Mouse (Mus musculus) CH12.LX (cell line): ENCODE data around the gene Lif. TPM values are rescaled to one million over a fixed set of nuclear protein-coding genes. Genes with fewer than 3 reads are reported as not detected.

Experiments used
- DNase-seq: peaks from one replicate; pipeline ENCODE4 v3.0.0-alpha.2; 2013; ENCODE audit errors: extremely low read depth
- H3K27ac ChIP-seq: 2 replicates; pipeline ENCODE4 v1.5.1; 2012; ENCODE audit warnings: low read depth, mild to moderate bottlenecking, control low read depth, moderate library complexity; ENCODE audit not compliant: insufficient read depth
- H3K27me3 ChIP-seq: replicated peaks from 2 replicates; pipeline ENCODE3; 2012; ENCODE audit warnings: inconsistent platforms
- H3K36me3 ChIP-seq, 2 experiments: replicated peaks in 1 of 2; 2 replicates each; pipeline versions ENCODE3 to v1.6.1; 2012; ENCODE audit warnings: inconsistent platforms in 1 of 2, low read length in 1 of 2, mild to moderate bottlenecking in 1 of 2, mixed read lengths in 1 of 2, moderate library complexity in 1 of 2; ENCODE audit not compliant: control insufficient read depth in 1 of 2, insufficient read depth in 1 of 2
- H3K4me1 ChIP-seq, 2 experiments: 2 replicates each; pipeline ENCODE4 v1.6.1; 2012; ENCODE audit warnings: inconsistent platforms in 1 of 2, moderate library complexity in 1 of 2; ENCODE audit not compliant: insufficient read depth in 2 of 2, control insufficient read depth in 1 of 2
- H3K4me2 ChIP-seq: 2 replicates; pipeline ENCODE4 v1.6.1; 2012; ENCODE audit warnings: low read depth, mild to moderate bottlenecking, control low read depth; ENCODE audit not compliant: poor library complexity, insufficient read depth, severe bottlenecking
- H3K4me3 ChIP-seq, 3 experiments: fragments of 150-350 bp in 1 of 3; sonication (generic) in 1 of 3; replicated peaks in 1 of 3; 2 replicates each; pipeline versions ENCODE3 to v1.5.1; 2011 to 2012; ENCODE audit warnings: low read depth in 2 of 3, low read length in 2 of 3, mild to moderate bottlenecking in 2 of 3, moderate library complexity in 2 of 3, control low read depth in 1 of 3, improper control_type of control experiment in 1 of 3, inconsistent platforms in 1 of 3, mixed read lengths in 1 of 3; ENCODE audit not compliant: poor library complexity in 1 of 3
- H3K79me2 ChIP-seq: replicated peaks from 2 replicates; pipeline ENCODE4 v1.6.1; 2012; ENCODE audit warnings: mild to moderate bottlenecking, moderate library complexity; ENCODE audit not compliant: control insufficient read depth, poor library complexity, insufficient read depth, severe bottlenecking; ENCODE audit errors: extremely low read depth
- H3K9ac ChIP-seq: 2 replicates; pipeline ENCODE4 v1.6.1; 2012; ENCODE audit warnings: low read depth, mild to moderate bottlenecking, control low read depth, moderate library complexity; ENCODE audit not compliant: insufficient read depth
- H3K9me3 ChIP-seq: replicated peaks from 2 replicates; pipeline ENCODE3; 2012; ENCODE audit warnings: low read length, inconsistent platforms, mixed read lengths
- CHD1 ChIP-seq: IDR thresholded peaks from 2 replicates; pipeline ENCODE4 v1.6.1; 2012; ENCODE audit warnings: low read depth, low read length, improper control_type of control experiment, inconsistent platforms
- E2F4 ChIP-seq: IDR thresholded peaks from 2 replicates; pipeline ENCODE4 v1.6.1; 2011; ENCODE audit warnings: low read depth, low read length, improper control_type of control experiment; ENCODE audit not compliant: insufficient replicate concordance
- ELF1 ChIP-seq: IDR thresholded peaks from 2 replicates; pipeline ENCODE4 v1.6.1; 2014; ENCODE audit warnings: low read depth, mild to moderate bottlenecking, inconsistent platforms, low read length, improper control_type of control experiment
- EP300 ChIP-seq: IDR thresholded peaks from 2 replicates; pipeline ENCODE4 v1.6.1; 2011; ENCODE audit warnings: low read length, improper control_type of control experiment
- IRF4 ChIP-seq: IDR thresholded peaks from 2 replicates; pipeline ENCODE4 v1.6.1; 2014; ENCODE audit warnings: low read depth, mild to moderate bottlenecking, inconsistent platforms, low read length, improper control_type of control experiment
- JUN ChIP-seq: IDR thresholded peaks from 2 replicates; pipeline ENCODE4 v1.6.1; 2011; ENCODE audit warnings: low read depth, mild to moderate bottlenecking, low read length, improper control_type of control experiment, moderate library complexity; ENCODE audit not compliant: insufficient read depth
- JUND ChIP-seq: conservative IDR thresholded peaks from 2 replicates; pipeline ENCODE4 v1.6.1; 2011; ENCODE audit warnings: low read depth, low read length, improper control_type of control experiment
- KAT2A ChIP-seq: IDR thresholded peaks from 2 replicates; pipeline ENCODE4 v1.6.1; 2012; ENCODE audit warnings: low read length, improper control_type of control experiment, inconsistent platforms; ENCODE audit not compliant: insufficient replicate concordance
- MAFK ChIP-seq: IDR thresholded peaks from 2 replicates; pipeline ENCODE4 v1.6.1; 2011; ENCODE audit warnings: low read length, improper control_type of control experiment; ENCODE audit not compliant: insufficient replicate concordance
- MAX ChIP-seq: IDR thresholded peaks from 2 replicates; pipeline ENCODE4 v1.6.1; 2011; ENCODE audit warnings: low read length, improper control_type of control experiment
- MAZ ChIP-seq: IDR thresholded peaks from 2 replicates; pipeline ENCODE4 v1.6.1; 2012; ENCODE audit warnings: low read depth, mild to moderate bottlenecking, inconsistent platforms, low read length, improper control_type of control experiment, moderate library complexity
- MEF2A ChIP-seq: IDR thresholded peaks from 2 replicates; pipeline ENCODE4 v1.6.1; 2014; ENCODE audit warnings: low read depth, mild to moderate bottlenecking, inconsistent platforms, low read length, improper control_type of control experiment, borderline replicate concordance
- MYC ChIP-seq: IDR thresholded peaks from 2 replicates; pipeline ENCODE4 v1.6.1; 2011; ENCODE audit warnings: low read depth, mild to moderate bottlenecking, improper control_type of control experiment, low read length
- NELFE ChIP-seq: IDR thresholded peaks from 2 replicates; pipeline ENCODE4 v1.6.1; 2011; ENCODE audit warnings: low read depth, low read length, improper control_type of control experiment
- NRF1 ChIP-seq: IDR thresholded peaks from 2 replicates; pipeline ENCODE4 v1.6.1; 2014; ENCODE audit warnings: low read depth, mild to moderate bottlenecking, inconsistent platforms, low read length, improper control_type of control experiment, moderate library complexity
- PAX5 ChIP-seq: IDR thresholded peaks from 2 replicates; pipeline ENCODE4 v1.6.1; 2012; ENCODE audit warnings: low read length, inconsistent platforms, mixed read lengths
- POLR2A ChIP-seq: IDR thresholded peaks from 2 replicates; pipeline ENCODE4 v1.6.1; 2011; ENCODE audit warnings: low read depth, mild to moderate bottlenecking, improper control_type of control experiment, low read length
- RCOR1 ChIP-seq: conservative IDR thresholded peaks from 2 replicates; pipeline ENCODE4 v1.6.1; 2012; ENCODE audit warnings: low read depth, mild to moderate bottlenecking, inconsistent platforms, low read length, improper control_type of control experiment
- SIN3A ChIP-seq: IDR thresholded peaks from 2 replicates; pipeline ENCODE4 v1.6.1; 2012; ENCODE audit warnings: low read length, improper control_type of control experiment, inconsistent platforms
- SMC3 ChIP-seq: IDR thresholded peaks from 2 replicates; pipeline ENCODE4 v1.6.1; 2011; ENCODE audit warnings: low read depth, low read length, improper control_type of control experiment
- TBP ChIP-seq: conservative IDR thresholded peaks from 2 replicates; pipeline ENCODE4 v1.6.1; 2011; ENCODE audit warnings: low read depth, low read length, improper control_type of control experiment
- TCF12 ChIP-seq: IDR thresholded peaks from 2 replicates; pipeline ENCODE4 v1.6.1; 2014; ENCODE audit warnings: low read depth, mild to moderate bottlenecking, inconsistent platforms, low read length, improper control_type of control experiment
- UBTF ChIP-seq: IDR thresholded peaks from 2 replicates; pipeline ENCODE4 v1.6.1; 2012; ENCODE audit warnings: low read depth, mild to moderate bottlenecking, inconsistent platforms, low read length, improper control_type of control experiment, moderate library complexity
- USF1 ChIP-seq: IDR thresholded peaks from 2 replicates; pipeline ENCODE4 v1.6.1; 2014; ENCODE audit warnings: low read depth, mild to moderate bottlenecking, inconsistent platforms, low read length, improper control_type of control experiment
- ZC3H11A ChIP-seq: IDR thresholded peaks from 2 replicates; pipeline ENCODE4 v1.6.1; 2012; ENCODE audit warnings: low read depth, mild to moderate bottlenecking, inconsistent platforms, low read length, improper control_type of control experiment
- ZMIZ1 ChIP-seq: IDR thresholded peaks from 2 replicates; pipeline ENCODE4 v1.6.1; 2012; ENCODE audit warnings: low read depth, mild to moderate bottlenecking, inconsistent platforms, low read length, improper control_type of control experiment
- dilution Hi-C: fragments of 300-500 bp; cut with MboI; formaldehyde crosslinking; loops from 2 replicates; pipeline ENCODE4 v1.14.3; 2020; ENCODE audit warnings: low sequenced_read_pairs; ENCODE audit not compliant: extremely low pct_unique_long_range_greater_than_20kb, extremely low pct_ligation_motif_present
- in situ Hi-C: fragments of 300-500 bp; cut with MboI; formaldehyde crosslinking; loops from 3 replicates; pipeline ENCODE4 v1.14.3; 2019; ENCODE audit warnings: low sequenced_read_pairs, low pct_ligation_motif_present, low pct_unique_long_range_greater_than_20kb, mixed read lengths
- polyA plus RNA-seq: library from polyadenylated mRNA; unstranded; fragments of >175 nt; gene quantifications from 2 replicates; pipeline ENCODE4 v1.2.1, GENCODE M21; 2012; ENCODE audit warnings: low read depth; ENCODE audit not compliant: insufficient read length
- total RNA-seq, 2 experiments: library from RNA; depleted of rRNA; stranded (reverse); fragments of 300-350 nt in 1 of 2; fragments of >200 nt in 1 of 2; gene quantifications; 2 replicates each; pipeline ENCODE4 v1.2.3; 2012 to 2014

Lif gene
- total and polyA plus RNA-seq, 3 experiments: 0.05 to 1.8 (median 0.17) TPM

DNA sequence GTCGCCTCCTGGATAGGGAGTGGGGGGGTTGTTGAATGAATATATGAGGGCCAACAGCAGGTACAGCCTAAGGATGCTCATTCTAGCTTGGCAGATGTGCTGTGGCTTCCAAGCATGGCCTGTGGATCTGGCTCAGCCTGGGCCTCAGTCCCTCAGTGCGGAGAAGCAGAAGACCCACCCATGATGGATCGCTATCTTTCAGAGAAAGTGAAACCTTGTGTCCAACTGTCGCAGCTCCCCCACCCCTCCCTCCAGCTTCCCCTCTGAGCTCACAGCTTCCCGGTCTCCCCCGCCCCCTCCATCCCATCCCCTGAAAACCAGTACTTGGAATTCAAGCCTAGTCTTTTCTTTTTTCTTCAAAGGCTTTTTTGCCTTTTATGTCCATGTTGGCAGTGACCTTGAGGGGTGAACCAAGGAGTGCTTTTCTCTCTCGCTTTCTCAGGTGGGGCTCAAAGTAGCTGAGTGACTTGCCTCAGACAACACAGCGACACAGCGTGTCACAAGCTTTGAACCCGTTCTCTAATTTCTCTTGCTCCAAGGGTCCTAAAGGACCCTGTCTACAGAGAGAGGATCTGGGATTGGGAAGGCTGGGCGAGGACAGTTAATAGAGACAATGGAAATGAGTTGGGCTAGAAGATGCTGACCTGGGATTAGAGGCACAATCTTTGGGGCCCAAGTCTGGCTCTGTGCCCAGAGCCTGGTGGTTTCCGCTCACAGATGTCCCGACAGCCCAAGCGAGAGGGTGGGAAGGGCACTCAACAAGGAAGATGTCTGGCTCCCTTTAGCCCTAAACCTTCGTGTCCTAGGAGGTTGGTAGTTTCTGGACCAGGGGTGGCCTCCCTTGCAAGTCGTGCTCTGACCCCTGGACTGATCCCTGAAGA lies 21.5 kb upstream of the Lif start, which contains the start of gene Osm:
Osm (plus strand) TSS at position 756 of the 881 bp plus-strand sequence.
- peak; percentile 75 for DNase-seq
- H3K4me3 ChIP-seq: peak within 1 kb of the TSS; percentile 76 to 86 (median 84)
- H3K27me3 ChIP-seq: no peaks in the 10 kb centered on the region
- H3K9me3 ChIP-seq: no peaks in the 10 kb centered on the region
- H3K4me2 ChIP-seq: peak within 1 kb of the TSS; percentile 30
- TF ChIP-seq USF1 (no peak), RCOR1 (0 out of 2 replicates have a peak, but pooled peaks have one; percentile 59), NELFE (peak; percentile 76), UBTF (0 out of 2 replicates have a peak, but pooled peaks have one; percentile 32), E2F4 (no peak; the same call in 1 of the 2 replicates), MAFK (no peak; the same call in 1 of the 2 replicates), KAT2A (0 out of 2 replicates have a peak, but pooled peaks have one; percentile 46), EP300 (peak; percentile 53; the same call in 1 of the 2 replicates), JUN (no peak; the same call in 1 of the 2 replicates), SIN3A (peak; percentile 92), MYC (peak; percentile 42), IRF4 (peak; percentile 58), MAZ (peak; percentile 74; the same call in 1 of the 2 replicates), CHD1 (peak; percentile 87; the same call in 1 of the 2 replicates), MEF2A (peak; percentile 44; the same call in 1 of the 2 replicates), POLR2A (peak; percentile 83), MAX (no peak; the same call in 1 of the 2 replicates), PAX5 (no peak), ZC3H11A (no peak), SMC3 (0 out of 2 replicates have a peak, but pooled peaks have one; percentile 1), TBP (peak; percentile 89), ZMIZ1 (peak; percentile 73), ELF1 (peak; percentile 83), TCF12 (peak; percentile 83), NRF1 (peak; percentile 30; the same call in 1 of the 2 replicates), JUND (0 out of 2 replicates have a peak, but pooled peaks have one; percentile 7)
- peak within 1 kb of the TSS; percentile 87 for H3K9ac ChIP-seq
- peaks cover 26% of the 10 kb centered on the region for H3K79me2 ChIP-seq
- peaks cover 22 to 57% of the 10 kb centered on the region in 2 experiments for H3K36me3 ChIP-seq
- H3K4me1 ChIP-seq: peaks cover 14 to 50% of the 10 kb centered on the region in 2 experiments
- H3K27ac ChIP-seq: peak within 1 kb of the TSS; percentile 84
- dilution Hi-C loops (no loop called here), in situ Hi-C loops (no loop called here)
